Mouse (Mus musculus) activated CD4-positive, CD25-positive, alpha-beta regulatory T cell, adult 4 months (primary cell): ENCODE data around the gene Proser2. TPM values are rescaled to one million over a fixed set of nuclear protein-coding genes. Genes with fewer than 3 reads are reported as not detected.
"Not testable (repeated sequence)": the region's sequence is repeated elsewhere in the genome, so short reads cannot be mapped to it uniquely, and the experiment has no call there.

ENCODE experiments used
- ATAC-seq: one replicate; pipeline ENCODE4 v1.8.0; 2017
- polyA plus RNA-seq, 2 experiments: library from polyadenylated mRNA; unstranded; fragments of 100-300 nt; shearing (Covaris generic); gene quantifications; one replicate each; pipeline ENCODE4 v1.2.1; 2017

The Proser2 gene
- polyA plus RNA-seq, 2 experiments from 2014 or later: not detected

DNA sequence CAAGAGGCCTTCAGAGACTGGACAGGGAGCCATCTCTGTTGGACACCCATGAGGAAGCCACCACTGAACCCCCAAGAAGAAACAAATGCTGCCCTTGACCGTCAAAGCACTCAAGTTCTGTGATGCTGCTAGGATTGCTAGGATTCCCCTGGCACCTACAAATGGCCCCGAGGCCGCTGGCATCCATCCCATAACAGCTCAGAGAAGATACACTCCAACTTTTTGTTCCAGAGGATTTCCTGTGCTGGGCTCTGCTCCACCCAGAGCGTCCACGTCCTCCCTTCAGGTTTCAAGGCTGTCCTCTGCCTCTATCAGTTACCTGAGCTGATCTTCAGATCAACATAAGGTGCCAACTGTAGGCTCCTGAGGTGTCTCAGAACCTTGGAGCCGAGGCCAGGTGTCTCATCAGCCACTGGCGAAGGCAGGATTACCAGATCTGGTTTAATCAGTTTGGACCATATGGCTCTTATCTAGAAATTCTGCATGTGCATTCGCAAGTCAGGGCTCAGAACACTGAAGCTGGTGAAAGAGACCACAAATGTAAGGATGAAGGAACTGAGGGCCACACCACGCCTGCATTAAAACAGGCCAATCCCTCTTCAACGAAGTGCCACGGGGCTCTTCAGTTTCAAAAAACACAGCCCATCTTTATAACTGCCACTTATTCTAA is 1.7 kb downstream of the Proser2 start:
- no peak for ATAC-seq

DNA sequence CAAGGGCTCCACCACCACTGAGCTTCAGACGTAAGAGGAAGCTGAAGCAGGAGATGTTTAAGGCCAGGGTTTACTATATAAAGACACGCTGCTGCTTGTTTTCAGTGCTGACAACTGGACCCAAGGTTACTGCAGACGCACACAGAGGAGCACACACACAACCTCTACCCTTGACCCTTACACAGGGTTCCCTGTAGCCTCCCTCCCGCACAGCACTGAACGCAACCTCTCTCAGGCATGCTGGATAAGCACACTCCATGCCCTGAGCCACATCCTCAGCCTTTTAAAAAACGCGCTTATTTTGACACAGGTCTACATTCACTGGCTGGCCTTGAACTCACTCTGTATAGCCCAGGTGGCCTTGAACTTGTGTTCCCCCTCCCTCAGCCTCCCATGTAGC is 7.0 kb downstream of the Proser2 start:
- no peak for ATAC-seq

DNA sequence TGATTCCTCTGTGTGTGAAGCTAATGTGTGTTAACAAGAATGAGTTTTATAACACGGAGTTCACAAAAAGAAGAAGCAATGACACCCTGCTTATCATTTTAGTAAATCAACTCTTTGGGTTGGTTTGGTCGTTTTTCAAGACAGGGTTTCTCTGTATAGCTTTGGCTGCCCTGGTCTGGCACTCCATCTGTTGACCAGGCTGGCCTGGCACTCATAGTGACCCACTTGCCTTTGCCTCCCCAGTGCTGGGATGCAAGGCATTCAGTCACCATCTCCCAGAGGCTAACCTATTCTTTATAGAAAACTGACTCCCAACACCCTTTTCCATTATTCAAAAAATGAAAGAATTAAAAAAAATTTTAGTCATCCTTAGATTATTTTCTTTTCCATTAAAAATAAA is 8.9 kb downstream of the Proser2 start:
- ATAC-seq: no peak

DNA sequence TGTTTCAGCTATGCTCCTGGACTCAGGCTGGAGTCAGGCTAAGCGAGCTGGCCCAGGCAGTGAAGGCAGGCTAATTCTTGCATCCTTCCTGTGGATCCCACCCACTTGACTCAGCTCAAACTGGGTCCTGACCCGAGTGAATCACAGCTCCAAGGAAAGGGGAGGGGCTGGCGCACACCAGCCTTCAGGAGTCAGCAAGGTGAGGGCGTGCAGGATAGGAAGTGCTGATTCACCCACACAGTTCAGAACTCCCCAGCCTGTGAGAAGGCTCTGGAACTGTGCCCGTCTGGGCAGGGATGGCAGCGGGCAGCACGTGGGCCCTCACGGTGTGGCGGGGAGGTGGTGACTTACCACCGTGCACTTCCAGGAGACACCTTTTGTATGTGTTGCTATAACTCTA is 11.8 kb downstream of the Proser2 start:
- no peak for ATAC-seq

DNA sequence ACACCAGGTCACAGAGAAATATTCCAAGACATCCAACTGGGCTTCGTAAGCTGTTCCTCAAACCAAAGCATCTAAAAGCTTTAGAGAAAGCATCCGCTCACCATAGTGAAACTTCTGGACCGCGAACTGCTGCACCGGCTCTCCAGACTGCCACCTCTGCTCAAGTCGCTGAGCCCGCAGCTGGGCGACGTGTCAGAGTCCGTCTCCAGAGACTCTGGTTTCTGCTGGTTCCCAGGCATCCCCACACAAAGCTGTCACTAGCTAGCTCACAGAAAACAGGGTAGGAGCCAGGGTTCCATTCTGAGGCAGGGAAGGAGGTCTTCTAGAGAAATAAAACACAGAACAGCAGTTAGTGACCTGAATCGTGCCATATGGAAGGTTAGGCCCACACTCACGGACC is 16.2 kb downstream of the Proser2 start:
- ATAC-seq: no peak

DNA sequence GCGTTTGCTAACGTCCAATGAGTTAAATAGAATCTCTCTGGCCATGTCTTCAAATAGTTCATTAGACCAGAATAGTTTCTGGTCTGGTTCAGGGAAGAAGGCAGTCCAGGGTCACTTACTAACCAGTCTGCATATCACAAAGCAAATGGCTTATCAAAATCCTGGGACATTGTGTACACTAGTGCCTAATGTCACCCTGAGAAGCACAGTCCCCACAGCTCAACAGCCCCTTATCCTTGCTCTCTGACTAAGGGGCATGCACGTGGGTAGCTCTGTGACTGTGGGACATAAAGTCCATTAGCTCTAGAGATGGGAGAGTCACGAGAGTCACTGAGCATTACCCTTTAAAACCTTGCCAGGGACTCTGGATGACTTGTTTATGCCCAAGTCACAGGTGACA is 17.4 kb downstream of the Proser2 start:
- ATAC-seq: no peak

DNA sequence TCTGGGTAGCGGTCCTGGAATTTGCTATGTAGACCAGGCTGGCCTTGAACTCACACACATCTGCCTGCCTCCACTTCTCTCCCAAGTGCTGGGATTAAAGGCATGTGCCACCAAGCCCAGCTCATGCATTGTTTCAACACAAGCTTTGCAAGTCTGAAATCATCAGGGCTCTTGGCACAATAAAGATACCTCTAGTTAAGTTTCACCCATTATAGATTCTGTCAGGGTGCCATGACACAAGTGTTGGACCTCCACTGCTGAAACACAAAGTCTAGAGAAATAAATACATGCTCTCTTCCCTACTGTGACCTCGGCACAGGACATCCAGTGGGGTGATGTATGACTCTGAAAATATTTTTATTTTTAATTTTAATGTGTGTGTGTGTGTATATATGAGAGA is 24.6 kb downstream of the Proser2 start:
- no peak for ATAC-seq

DNA sequence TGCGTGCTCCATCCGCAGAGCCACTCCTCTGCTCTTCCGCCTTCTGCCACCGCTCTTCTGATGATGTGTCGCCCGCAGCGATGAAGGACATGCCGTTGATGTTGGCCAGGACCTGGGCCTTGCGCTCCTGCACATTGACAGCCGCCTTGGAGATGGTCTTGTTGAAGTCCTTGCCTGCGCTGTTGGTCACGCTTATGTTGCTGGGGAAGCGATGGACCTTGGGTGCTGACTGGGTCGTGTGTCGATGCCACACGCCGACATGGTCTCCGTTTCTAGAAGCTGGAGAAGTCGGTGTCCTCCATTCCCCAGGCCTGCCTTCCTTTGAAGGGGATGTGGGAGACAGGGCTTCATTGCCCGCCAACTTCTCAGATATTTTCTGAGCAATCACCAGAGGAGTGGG is 29.3 kb downstream of the Proser2 start:
- no peak for ATAC-seq

DNA sequence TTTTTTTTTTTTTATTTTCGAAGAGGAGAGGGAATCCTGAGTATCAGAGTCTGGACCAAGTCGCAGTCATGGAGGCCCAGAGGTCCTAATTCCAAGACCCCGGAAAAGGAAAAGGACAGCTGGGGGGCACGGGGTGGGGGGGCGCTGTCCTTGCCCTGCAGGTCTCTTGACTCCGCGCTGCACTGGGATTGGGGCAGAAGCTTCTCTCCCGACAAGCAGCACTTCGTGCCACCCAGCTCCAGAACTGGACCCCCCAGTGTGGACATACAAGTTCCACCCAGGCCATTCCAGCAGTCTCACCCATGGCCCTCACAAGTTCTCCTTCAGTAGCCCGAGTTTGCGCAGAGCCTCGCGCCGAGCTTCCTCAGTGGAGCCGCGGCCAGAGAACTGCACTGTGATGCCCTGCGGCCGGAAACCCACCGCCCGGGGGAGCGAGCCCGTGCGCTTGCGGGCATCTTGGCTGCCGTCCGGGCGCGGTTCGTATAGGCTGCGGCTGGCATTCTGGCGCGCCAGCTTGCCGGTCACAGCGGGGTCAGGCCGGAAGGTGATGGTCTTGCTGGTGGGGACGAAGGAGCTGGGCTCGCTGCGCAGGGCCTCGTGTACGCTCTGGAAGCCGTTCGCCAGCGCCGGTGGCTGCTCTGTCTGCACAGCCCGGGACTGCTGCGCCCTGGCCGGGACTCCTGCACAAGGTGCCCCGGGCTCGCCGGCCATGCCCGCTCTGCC is 29.8 kb downstream of the Proser2 start:
- ATAC-seq: no peak

DNA sequence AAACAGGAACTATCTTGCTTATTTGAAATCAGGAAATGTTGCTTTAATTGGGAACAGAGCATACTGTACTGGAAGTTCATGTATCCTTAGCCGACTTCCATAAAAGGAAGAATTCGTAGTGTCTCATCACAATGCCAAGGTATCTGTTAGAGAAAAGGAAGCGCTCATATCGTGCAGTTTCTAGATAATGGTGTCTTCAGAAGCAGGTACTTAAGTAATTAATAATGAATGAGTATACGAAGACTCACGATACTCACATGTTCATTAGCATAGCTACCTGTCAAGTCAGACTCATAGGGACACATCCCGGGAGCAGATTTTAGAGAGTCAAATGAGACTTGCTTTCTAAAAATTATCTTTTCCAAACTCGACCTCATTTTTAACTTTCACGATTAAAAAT is 30.6 kb downstream of the Proser2 start:
- ATAC-seq: no peak

DNA sequence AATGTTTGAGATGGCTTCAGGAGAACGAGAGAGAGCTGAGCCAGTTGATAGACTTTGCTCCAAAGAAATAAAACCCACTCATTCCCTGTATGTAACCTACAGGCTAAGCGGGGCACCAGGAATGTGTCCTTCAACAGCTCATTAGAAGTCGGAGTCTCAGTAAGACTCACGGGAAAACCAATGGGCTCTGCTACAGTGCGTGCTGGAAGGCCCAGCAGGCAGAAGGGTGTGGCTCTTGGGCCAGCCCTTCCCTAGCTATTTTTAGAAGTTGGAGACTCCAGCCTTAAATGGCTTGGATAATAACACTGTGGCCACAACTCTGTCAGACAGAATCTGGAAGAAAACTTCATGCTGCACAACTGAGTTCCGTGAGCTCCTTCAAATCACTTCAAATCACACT is 31.1 kb downstream of the Proser2 start:
- no peak for ATAC-seq

DNA sequence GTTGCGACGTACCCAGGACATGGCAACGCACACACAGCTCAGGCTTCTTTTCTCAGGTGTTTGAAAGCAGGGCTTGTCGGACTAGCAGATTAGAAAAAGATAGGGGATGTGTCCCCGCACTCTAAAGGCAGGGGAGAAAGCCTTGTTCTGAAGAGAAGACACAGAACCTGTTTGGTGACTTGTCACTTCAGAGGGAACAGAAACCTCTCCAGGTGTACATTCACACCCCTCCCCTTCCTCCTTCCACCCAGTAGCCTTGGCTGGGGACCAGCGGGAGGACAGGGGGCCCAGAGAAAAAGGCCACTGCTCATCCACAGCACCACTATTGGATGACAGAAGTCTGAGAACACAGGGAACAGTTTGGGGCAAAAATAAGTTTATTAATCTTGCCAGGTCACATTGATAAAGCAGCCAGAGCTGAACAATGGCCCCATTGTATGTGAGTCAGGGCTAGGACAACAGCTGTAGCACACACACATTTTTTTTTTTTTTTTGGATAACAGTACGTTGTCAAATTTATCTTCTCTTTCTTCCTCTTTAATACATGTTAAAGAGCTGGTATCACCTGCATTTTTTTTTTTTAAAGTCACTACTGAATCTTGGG is 32.8 kb downstream of the Proser2 start:
- no peak for ATAC-seq

DNA sequence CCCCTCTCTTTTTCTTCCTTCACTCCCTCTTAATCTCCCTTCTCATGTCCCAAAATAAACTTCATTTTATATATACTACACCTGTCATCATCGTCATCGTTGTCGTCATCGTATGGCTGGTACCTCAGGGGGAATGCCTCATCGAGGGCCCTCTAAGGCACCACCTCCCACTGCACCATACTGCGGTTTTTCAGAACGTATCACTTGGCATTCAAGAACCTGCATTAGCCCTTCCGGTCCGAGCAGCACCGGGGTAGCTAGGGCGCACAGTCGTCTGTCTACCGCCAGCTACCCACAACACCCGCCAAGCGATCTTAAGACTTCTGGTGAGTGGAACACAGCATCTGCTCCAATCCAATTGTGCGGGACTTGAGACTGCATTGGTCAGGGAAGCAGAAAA is 40.1 kb downstream of the Proser2 start:
- not testable (repeated sequence) for ATAC-seq

DNA sequence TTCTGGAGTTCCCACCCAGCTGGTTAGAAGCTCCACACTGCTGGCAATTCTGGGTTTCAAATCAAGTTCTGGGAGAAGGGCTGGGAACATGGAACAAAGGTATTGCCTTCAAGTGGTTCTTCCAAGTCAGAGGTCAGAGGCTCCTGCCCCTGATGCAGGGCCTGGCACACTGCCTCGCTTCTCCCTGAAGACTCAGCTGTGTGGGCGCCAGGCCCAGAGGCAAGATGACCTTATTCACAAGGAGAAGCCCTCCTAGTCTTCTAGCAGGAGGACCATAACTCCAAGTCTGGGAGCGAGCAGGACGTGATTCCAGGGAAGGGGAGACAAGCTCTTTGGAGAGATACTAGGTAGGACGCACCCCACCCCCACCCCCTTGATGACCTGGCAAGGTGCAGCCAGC is 42.9 kb downstream of the Proser2 start:
- ATAC-seq: no peak

DNA sequence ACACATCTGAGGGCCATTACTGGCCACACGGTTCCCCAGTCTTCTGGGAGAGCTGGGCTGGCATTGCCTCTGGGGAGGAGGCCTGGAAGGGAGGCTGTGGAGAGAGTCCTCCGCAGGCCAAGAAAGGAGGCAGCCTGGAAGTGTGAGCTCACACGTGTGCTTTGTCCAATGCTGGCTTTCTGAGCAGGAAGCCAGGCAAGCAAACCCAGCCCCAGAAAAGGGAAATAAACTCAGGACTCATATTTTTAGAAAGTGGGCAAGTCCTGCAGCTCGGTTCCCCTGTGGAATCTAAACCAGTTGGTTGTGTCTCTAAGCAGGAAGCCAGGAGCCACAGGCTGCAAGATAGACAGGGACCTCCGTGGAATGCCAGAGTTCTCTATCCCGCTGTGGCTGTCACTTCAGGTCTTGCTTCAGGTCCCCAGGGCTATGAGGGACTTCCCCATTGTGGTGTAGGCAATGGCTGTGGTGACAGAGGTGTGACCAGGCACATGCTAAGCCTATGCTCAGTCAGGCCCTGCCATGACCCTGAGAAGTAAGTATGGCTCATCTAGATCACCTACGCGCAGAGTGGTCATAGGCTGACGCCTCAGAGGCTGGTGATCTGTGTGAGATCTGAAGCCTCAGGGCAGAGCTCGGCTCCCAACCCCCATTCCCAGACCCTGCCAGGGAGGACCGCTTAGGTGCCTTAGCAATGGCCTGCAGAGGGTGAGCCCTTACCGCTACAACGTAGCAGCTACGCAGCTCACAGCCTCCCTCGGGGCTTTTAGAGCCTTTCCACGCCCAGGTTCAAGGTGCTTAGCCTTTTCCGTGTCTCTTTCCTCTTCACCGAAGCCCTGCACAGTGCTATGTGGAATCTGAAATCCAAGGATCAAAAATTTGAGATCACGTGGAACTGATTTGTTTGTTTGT is 44.1 kb downstream of the Proser2 start:
- ATAC-seq: no peak

DNA sequence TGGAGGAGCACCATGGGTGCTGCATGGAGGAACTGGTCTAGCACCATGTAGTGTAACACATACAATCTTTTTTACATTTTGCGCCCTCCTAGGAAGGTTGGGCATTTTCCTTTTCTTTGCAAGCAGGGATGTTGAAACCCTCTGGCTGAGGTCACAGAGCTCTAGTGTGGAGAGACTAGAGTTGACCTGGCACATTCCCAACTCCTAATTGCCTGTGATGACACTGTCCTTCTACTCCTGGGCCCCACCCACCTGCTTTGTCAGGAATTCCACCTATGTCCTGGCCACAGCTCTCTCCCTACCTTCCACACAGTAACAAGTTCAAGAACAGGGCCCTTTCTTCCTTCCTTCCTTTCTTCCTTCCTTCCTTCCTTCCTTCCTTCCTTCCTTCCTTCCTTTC is 46.3 kb downstream of the Proser2 start:
- no peak for ATAC-seq

DNA sequence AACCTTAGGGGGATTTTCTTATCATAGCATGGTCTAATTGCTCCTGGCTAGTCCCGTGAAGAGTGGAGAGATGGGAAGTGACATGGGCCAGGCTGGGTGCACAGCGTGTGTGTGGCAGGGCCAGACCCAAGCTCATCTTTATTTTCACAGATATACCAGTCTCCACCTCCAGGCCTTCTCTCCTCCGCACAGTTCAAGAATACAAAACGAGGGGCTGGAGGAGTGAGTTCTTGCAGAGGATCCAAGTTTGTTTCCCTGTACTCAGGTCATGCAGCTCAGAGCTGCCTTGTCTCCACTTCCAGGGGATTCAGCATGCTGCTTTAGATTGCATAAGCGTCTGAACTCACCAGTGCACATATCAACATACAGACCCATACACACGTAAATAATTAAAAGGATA is 47.4 kb downstream of the Proser2 start:
- ATAC-seq: no peak

DNA sequence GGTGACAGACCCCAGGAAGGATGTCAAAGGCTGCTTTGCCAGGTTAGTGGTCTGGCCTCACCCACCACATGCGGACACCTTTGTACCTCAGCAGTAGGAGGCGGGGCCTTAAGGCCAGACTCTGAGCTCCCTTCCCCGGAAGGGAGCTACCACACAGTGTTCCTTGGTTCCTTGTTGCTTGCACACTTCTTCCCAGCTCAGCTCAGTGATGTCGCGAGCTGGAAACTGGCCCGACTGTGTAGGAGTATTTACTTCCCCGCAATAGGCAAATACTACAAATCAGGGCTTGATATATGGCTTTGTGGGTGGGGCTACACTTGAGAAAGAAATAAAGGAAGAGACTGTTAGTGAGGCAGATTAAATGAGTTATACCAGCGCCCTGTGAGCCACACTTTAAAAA is 48.9 kb downstream of the Proser2 start:
- no peak for ATAC-seq

DNA sequence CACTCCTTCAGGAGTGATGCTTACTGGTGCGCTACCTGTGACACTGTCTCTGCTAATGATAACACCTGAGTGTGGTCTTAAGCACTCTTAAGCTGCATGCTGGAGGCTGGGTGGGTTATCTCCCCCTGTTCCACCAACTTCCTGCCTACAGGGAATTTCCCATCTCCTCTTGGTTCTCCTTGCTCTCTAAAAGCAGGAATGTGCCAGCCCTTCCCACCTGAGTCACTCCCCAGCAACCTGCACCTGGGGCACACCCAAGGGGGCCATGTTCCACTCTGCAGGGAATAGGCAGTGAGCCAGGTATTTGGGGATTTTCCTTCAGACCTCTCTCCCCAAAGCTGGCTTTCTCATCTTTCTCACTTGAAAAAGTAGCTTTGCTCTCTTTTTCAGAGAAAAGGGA is 50.0 kb downstream of the Proser2 start:
- ATAC-seq: no peak

DNA sequence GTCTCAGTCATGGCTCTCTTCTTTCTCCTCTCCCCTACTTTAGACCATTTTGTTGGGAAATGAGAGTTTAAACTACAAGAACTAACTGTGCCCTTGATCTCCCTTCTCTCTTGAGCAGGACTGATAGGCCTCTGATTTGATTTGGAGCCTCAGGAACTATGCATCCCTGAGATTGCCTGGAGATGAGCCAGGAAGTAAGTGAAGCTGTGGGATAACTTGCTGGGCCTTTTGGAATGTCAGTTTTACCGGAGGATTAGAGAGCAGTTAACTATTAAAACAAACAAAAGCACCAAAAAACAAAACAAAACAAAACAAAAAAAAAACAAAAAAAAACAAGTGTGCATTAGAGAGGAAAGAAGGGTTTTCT is 54.5 kb downstream of the Proser2 start:
- no peak for ATAC-seq

DNA sequence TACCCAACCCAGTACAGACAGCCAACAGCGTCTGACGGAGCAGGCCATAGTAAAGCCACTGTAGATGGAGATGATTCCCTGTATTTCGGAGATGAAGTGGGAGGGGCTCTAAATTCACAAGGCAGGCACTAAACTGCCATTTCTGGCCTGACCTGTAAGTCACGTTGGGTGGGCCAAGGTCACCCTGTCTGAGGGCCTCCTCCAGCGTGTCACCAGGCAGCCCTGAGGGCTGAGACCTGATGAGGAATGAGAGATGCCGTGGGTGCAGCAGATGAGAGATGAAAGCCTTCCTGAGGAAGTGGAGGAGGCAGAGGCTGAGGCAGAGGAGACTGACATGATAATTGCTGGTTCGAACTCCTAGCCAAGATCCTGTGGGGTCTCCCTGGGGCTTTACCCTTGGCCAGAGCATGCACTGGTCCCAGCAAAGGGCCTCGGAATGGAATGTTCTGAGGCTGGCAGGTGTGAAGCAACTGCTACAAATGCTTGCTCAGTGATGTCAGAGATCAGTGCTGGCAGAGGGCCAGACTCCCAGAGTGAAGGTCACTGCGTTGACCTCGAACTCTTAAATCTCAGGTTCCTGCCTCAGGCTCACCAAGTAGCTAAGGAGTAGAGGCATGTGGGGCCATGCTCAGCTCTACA is 55.0 kb downstream of the Proser2 start:
- ATAC-seq: no peak

DNA sequence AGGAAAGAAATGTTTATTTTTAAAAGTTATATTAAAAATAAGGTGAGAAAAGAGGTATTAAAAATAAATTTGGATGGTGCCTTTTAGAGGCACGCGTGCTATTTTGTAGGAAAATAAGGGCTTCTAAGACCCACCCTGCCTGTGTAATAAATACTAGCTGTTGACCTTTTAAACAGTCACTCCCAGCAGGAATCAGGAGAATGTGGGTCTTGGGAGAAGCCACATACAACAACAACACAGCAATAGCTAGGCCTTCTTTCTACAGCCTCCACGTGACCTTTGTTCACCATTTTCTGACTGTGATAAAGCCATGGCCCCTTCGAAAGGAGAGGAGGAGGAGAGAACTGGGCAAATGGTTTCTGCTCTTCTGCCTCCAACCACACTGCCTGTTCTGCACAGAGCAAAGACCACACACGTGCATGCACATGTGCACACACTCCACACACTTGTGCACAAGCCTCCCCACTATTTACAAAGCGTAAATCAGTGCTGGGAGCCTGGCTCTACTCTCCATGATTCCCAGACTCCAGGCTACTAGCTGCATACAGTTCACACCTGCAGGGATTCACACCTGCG is 57.2 kb downstream of the Proser2 start:
- ATAC-seq: no peak
